Mouse (Mus musculus) kidney, embryonic 16.5 days (tissue): ENCODE data around the gene Inip. TPM values are rescaled to one million over a fixed set of nuclear protein-coding genes. Genes with fewer than 3 reads are reported as not detected.

Experiments used
- ATAC-seq: fragments of 200-750 bp; cut with Nextera tagmentation; 2 replicates; pipeline ENCODE4 v1.8.0; 2017; ENCODE audit warnings: moderate TSS enrichment; ENCODE audit not compliant: low FRiP score, low TSS enrichment
- H3K27ac ChIP-seq: fragments of 300-500 bp; sonication (generic); 2 replicates; pipeline ENCODE4 v1.5.1; 2014; ENCODE audit warnings: low read length
- H3K27me3 ChIP-seq: fragments of 300-500 bp; sonication (generic); 2 replicates; pipeline ENCODE4 v1.6.1; 2014; ENCODE audit warnings: low read length, control low read depth, mixed read lengths; ENCODE audit not compliant: insufficient read depth
- H3K36me3 ChIP-seq: fragments of 300-500 bp; sonication (generic); 2 replicates; pipeline ENCODE4 v1.6.1; 2014; ENCODE audit warnings: low read length, control low read depth, mixed read lengths; ENCODE audit not compliant: insufficient read depth
- H3K4me1 ChIP-seq: fragments of 300-500 bp; sonication (generic); 2 replicates; pipeline ENCODE4 v1.6.1; 2014; ENCODE audit warnings: low read length, control low read depth, mixed read lengths; ENCODE audit not compliant: insufficient read depth
- H3K4me2 ChIP-seq: fragments of 300-500 bp; sonication (generic); replicated peaks from 2 replicates; pipeline ENCODE4 v1.6.1; 2014; ENCODE audit warnings: low read depth, low read length
- H3K4me3 ChIP-seq: fragments of 300-500 bp; sonication (generic); 2 replicates; pipeline ENCODE4 v1.5.1; 2014; ENCODE audit warnings: mild to moderate bottlenecking, low read length
- H3K9ac ChIP-seq: fragments of 300-500 bp; sonication (generic); replicated peaks from 2 replicates; pipeline ENCODE4 v1.6.1; 2014; ENCODE audit warnings: low read length
- H3K9me3 ChIP-seq: fragments of 300-500 bp; sonication (generic); 2 replicates; pipeline ENCODE4 v1.6.1; 2016; ENCODE audit warnings: low read length, control low read depth
- WGBS: fragments of 180-500 bp; shearing (Covaris S2); extraction: QIAGEN DNeasy Blood & Tissue Kit; methylation state at CpG from one replicate; pipeline ENCODE4 v1.1.7; 2014; 5-methylcytosine and 5-hydroxymethylcytosine counted together
- polyA plus RNA-seq: library from polyadenylated mRNA; unstranded; fragments of >200 nt; fragmentation: Nextera tagmentation; extraction: Ambion mirVana; gene quantifications from 2 replicates; pipeline ENCODE4 v1.2.1, GENCODE M21; 2015

Inip gene
- polyA plus RNA-seq, 1 experiment from 2014 or later: 57.1 TPM

GRCm38 (mm10) chr4:59728839-59729238 is 72.5 kb downstream of the Inip start:
- Histone ChIP-seq H3K9me3 (no peaks in the 10 kb centered on the region), H3K36me3 (no peaks in the 10 kb centered on the region), H3K4me3 (no peak overlapping the region), H3K4me2 (no peak overlapping the region), H3K9ac (no peak overlapping the region), H3K27me3 (no peaks in the 10 kb centered on the region), H3K27ac (no peak overlapping the region), H3K4me1 (0 out of 2 replicates have a peak, but pooled peaks cover 9% of the 10 kb centered on the region)
- 80% methylated on average over 2 of the region's 2 CpGs for WGBS
- ATAC-seq: no peak

GRCm38 (mm10) chr4:59727878-59728261 is 73.5 kb downstream of the Inip start:
- Histone ChIP-seq H3K4me1 (0 out of 2 replicates have a peak, but pooled peaks cover 9% of the 10 kb centered on the region), H3K9me3 (no peaks in the 10 kb centered on the region), H3K4me3 (no peak overlapping the region), H3K9ac (no peak overlapping the region), H3K4me2 (no peak overlapping the region), H3K36me3 (no peaks in the 10 kb centered on the region), H3K27me3 (no peaks in the 10 kb centered on the region), H3K27ac (no peak overlapping the region)
- ATAC-seq: no peak
- 51% methylated on average over 9 of the region's 9 CpGs for WGBS

DNA sequence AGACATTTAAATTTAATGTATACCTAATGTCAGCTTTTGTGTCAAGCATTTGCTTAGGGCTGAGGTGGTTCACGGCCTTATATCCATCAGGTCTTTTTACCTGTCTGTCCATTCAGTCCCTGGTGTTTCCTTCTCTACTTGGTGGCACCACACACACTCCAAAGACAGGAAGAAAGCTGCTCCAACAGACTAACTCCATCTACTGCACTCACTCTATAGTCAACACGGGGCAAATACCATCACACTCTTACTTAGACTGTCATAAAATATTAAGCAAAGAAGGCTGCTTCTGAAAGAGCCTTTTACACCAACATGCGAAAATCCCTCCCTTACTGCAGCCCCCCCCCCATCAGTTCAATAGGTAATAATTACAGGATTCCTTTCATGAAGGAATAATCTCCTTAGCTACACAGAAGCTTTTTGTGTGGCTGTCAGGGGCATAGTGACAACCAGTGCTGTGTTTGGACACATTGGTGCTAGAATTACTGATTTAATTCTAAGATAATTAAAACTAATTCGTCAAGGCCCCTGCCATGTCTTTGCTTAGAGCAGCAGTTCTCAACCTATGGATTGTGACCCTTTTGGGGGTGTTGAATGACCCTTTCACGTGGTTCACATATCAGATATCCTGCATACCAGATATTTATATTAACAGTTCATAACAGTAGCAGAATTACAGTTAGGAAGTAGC is 74.1 kb downstream of the Inip start:
- H3K9ac ChIP-seq: no peak overlapping the region
- 53% methylated on average over 5 of the region's 5 CpGs for WGBS
- H3K27ac ChIP-seq: no peak overlapping the region
- 0 out of 2 replicates have a peak, but pooled peaks cover 9% of the 10 kb centered on the region for H3K4me1 ChIP-seq
- H3K9me3 ChIP-seq: no peaks in the 10 kb centered on the region
- no peaks in the 10 kb centered on the region for H3K36me3 ChIP-seq
- H3K4me2 ChIP-seq: no peak overlapping the region
- no peaks in the 10 kb centered on the region for H3K27me3 ChIP-seq
- ATAC-seq: no peak
- no peak overlapping the region for H3K4me3 ChIP-seq

DNA sequence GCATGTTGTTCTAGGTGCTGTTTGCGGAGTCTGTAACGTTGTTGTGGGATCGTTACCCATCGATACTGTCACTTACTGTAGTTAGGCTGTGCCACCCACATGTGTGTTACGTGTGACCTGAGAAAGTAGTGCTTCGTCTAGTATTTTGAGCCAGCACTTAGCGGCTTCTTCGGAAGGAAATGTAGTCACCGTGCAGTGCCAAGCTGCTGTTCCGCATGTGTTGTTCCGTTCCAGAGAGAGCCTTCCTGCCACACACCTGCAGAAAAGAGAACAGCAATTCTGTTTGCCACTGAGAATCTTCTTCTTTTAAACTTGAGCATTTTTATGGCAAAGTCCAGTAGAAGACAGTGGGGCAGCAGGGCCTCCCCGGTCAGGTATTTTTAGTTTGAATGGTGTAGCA is 74.9 kb downstream of the Inip start:
- H3K36me3 ChIP-seq: no peaks in the 10 kb centered on the region
- WGBS: 79% methylated on average over 12 of the region's 12 CpGs
- H3K4me2 ChIP-seq: no peak overlapping the region
- H3K9ac ChIP-seq: no peak overlapping the region
- H3K9me3 ChIP-seq: no peaks in the 10 kb centered on the region
- H3K27ac ChIP-seq: no peak overlapping the region
- ATAC-seq: no peak
- H3K4me3 ChIP-seq: no peak overlapping the region
- H3K4me1 ChIP-seq: peaks cover 13% of the 10 kb centered on the region
- H3K27me3 ChIP-seq: no peaks in the 10 kb centered on the region

GRCm38 (mm10) chr4:59725579-59725978 is 75.8 kb downstream of the Inip start:
- Histone ChIP-seq H3K4me1 (peaks cover 19% of the 10 kb centered on the region), H3K4me2 (no peak overlapping the region), H3K27ac (no peak overlapping the region), H3K4me3 (no peak overlapping the region), H3K9ac (no peak overlapping the region), H3K9me3 (no peaks in the 10 kb centered on the region), H3K27me3 (no peaks in the 10 kb centered on the region), H3K36me3 (no peaks in the 10 kb centered on the region; the same call in 1 of the 2 replicates)
- ATAC-seq: no peak
- 89% methylated on average over 4 of the region's 4 CpGs for WGBS

- H3K9me3 ChIP-seq: no peaks in the 10 kb centered on the region
- H3K27ac ChIP-seq: no peak overlapping the region
- H3K4me1 ChIP-seq: peaks cover 29% of the 10 kb centered on the region
- no peak overlapping the region for H3K4me3 ChIP-seq
- H3K9ac ChIP-seq: no peak overlapping the region
- 65% methylated on average over 3 of the region's 3 CpGs for WGBS
- no peaks in the 10 kb centered on the region for H3K27me3 ChIP-seq
- ATAC-seq: no peak
- no peak overlapping the region for H3K4me2 ChIP-seq
- H3K36me3 ChIP-seq: peaks cover 6% of the 10 kb centered on the region; the same call in 1 of the 2 replicates
Measured at GRCm38 (mm10) chr4:59721811-59722210, 79.6 kb downstream of the Inip start.

Other genes with a start within 250 kb of the Inip start
- gene Hsdl2, start 220.0 kb downstream of the Inip start, polyA plus RNA-seq: 25.5 and 29.3 TPM in 2 replicates
- 35.8 and 38.6 TPM in 2 replicates for gene E130308A19Rik, start 175.4 kb downstream of the Inip start, polyA plus RNA-seq
- gene Snx30, start 4.3 kb upstream of the Inip start, polyA plus RNA-seq: 6.6 and 7.3 TPM in 2 replicates
- gene Slc46a2, start 113.5 kb upstream of the Inip start, polyA plus RNA-seq: 0.06 TPM in 1 of 2 replicates, not detected in the other
- not detected in 2 replicates for gene Mup4, start 159.1 kb upstream of the Inip start, polyA plus RNA-seq
- gene Mup6, start 162.7 kb upstream of the Inip start, polyA plus RNA-seq: not detected in 2 replicates